Mouse (Mus musculus) frontal cortex, postnatal 10 days (tissue): Measurements from ENCODE around the gene Proser2.
A peak's percentile ranks its signal among the peaks of the same experiment; 100 is the strongest.

Experiments used
- DNase-seq, 2 experiments: peaks; one replicate each; pipeline ENCODE4 v3.0.0; 2022; ENCODE audit warnings: low spot score in 2 of 2, mixed read lengths in 1 of 2

The Proser2 gene

GRCm38 (mm10) chr2:6129555-6130355 is at the start of gene Proser2:
TSS of gene Proser2 (minus strand) at chr2:6130211.
- peak in 1 of 2 experiments; percentile 52 for DNase-seq

GRCm38 (mm10) chr2:6179749-6180117 is 49.7 kb upstream of the Proser2 start:
- no peak for DNase-seq

- DNase-seq, result no peak
Measured at GRCm38 (mm10) chr2:6178901-6179748, 49.1 kb upstream of the Proser2 start.

- DNase-seq, result no peak
Measured at GRCm38 (mm10) chr2:6173013-6173412, 43.0 kb upstream of the Proser2 start.

- no peak for DNase-seq
Measured at GRCm38 (mm10) chr2:6168560-6168959, 38.5 kb upstream of the Proser2 start.

- peak in 1 of 2 experiments; percentile 66 for DNase-seq
Measured at GRCm38 (mm10) chr2:6167843-6168558, 38.0 kb upstream of the Proser2 start.

GRCm38 (mm10) chr2:6165771-6166170 is 35.8 kb upstream of the Proser2 start:
- no peak for DNase-seq

GRCm38 (mm10) chr2:6164606-6165290 is 34.7 kb upstream of the Proser2 start:
- DNase-seq, result no peak

- DNase-seq, result no peak
Measured at GRCm38 (mm10) chr2:6162366-6163040, 32.5 kb upstream of the Proser2 start.

GRCm38 (mm10) chr2:6159735-6160134 is 29.7 kb upstream of the Proser2 start:
- no peak for DNase-seq

GRCm38 (mm10) chr2:6159219-6159618 is 29.2 kb upstream of the Proser2 start:
- DNase-seq, result no peak

GRCm38 (mm10) chr2:6157635-6158034 is 27.6 kb upstream of the Proser2 start:
- no peak for DNase-seq

- DNase-seq, result no peak
Measured at GRCm38 (mm10) chr2:6157208-6157607, 27.2 kb upstream of the Proser2 start.

- DNase-seq, result no peak
Measured at GRCm38 (mm10) chr2:6149801-6150200, 19.8 kb upstream of the Proser2 start.

GRCm38 (mm10) chr2:6146901-6147300 is 16.9 kb upstream of the Proser2 start:
- DNase-seq, result no peak

GRCm38 (mm10) chr2:6146257-6146656 is 16.2 kb upstream of the Proser2 start:
- no peak for DNase-seq

- no peak for DNase-seq
Measured at GRCm38 (mm10) chr2:6145611-6146010, 15.6 kb upstream of the Proser2 start.

- DNase-seq, result no peak
Measured at GRCm38 (mm10) chr2:6142915-6143654, 13.1 kb upstream of the Proser2 start.

- DNase-seq, result no peak
Measured at GRCm38 (mm10) chr2:6140572-6141161, 10.7 kb upstream of the Proser2 start.

GRCm38 (mm10) chr2:6133871-6134270 is 3.9 kb upstream of the Proser2 start:
- DNase-seq, result no peak
